Mouse (Mus musculus) cerebellum, postnatal 25 days (tissue): ENCODE measurements around the gene Ppard.

Experiments used
- DNase-seq, 2 experiments: peaks; one replicate each; pipeline ENCODE4 v3.0.0; 2021; ENCODE audit warnings: mixed read lengths in 2 of 2

Gene Ppard

GRCm38 (mm10) chr17:28345271-28345721 lies 112.8 kb downstream of the Ppard start:
- no peak for DNase-seq

DNA sequence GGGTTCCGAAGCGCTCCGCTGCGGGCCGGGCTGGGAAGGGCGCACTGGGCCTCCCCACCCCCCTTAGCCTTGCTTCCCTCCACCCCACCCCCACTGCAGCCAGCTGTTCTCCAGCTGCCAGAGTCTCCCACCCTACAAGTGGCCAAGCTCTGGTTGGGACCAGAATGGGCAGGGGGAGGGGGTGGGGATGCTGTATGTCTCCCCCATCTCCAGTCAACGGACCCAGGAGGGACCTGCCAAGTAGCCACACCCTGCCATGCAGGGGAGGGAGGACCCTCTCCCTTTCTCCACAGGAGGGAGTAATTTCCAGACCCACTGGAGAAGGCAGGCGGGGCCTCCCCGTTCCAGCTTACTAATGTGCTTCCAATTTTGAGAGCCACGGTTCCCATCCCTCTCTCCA lies 113.4 kb downstream of the Ppard start:
- DNase-seq, result no peak

- no peak for DNase-seq
Observed at GRCm38 (mm10) chr17:28347327-28347726, 114.8 kb downstream of the Ppard start.

DNA sequence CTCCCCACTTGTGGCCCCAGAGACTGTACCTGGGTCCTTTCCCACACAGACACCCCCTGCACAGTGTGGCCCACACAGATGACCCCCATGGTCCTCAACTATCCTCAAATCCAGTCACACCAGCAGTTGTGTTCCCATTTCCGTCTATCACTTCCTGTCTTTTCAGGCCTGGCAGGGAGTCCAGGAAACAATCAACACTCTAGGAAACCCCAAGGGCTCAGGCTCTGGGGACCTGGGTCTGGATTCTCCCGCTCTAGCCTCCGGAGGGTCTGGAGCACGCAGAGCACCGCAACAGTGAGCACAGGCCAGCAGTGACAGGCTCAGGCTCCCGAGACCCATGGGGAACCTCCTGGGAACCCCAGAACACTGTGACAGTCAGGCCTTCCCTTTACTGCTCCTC lies 115.7 kb downstream of the Ppard start:
- no peak for DNase-seq

DNA sequence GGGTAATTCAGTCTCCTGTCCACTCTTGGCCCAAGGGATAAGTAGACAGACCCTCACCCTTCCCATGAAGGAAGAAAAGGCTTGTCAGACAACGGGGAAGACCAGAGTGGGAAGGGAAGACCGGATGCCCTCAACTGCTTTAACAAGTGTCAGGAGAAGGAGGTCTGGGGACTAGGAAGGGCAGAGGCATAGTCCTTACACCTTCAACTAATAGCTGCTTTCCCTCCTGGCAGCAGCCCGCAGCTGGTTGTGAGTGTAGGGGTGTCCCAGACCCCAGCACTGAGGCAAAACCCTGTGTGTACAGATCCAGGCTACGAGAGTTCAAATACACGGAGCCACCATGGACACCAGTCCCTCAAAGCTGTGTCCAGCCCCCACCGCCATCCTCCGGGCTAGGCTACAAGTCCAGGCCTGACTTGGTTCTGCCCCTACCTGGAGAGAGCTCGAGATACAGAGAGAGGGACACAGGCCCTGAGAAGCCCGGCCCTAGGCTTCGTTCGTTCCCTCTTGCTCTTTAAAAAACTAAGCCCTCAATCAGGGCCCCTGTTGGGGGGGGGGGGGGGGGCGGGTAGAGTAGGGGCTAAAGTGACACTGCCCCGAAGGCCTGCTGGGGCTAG lies 116.9 kb downstream of the Ppard start:
- no peak for DNase-seq

- no peak for DNase-seq
Observed at GRCm38 (mm10) chr17:28349901-28350465, 117.5 kb downstream of the Ppard start.

GRCm38 (mm10) chr17:28350466-28351352 lies 118.2 kb downstream of the Ppard start, which contains the start of gene Tead3:
Gene Tead3, minus strand, starts transcription at chr17:28350817.
- DNase-seq, result peak in 1 of 2 experiments; percentile 51
